Mouse (Mus musculus): Measurements from ENCODE around the gene Cyp2d26. TPM values are rescaled to one million over a fixed set of nuclear protein-coding genes. Genes with fewer than 3 reads are reported as not detected.

Gene Cyp2d26
- polyA plus RNA-seq (2014; fragmentation: Nextera tagmentation; extraction: Ambion mirVana) = 0.62 and 1.3 TPM in 2 replicates

DNA sequence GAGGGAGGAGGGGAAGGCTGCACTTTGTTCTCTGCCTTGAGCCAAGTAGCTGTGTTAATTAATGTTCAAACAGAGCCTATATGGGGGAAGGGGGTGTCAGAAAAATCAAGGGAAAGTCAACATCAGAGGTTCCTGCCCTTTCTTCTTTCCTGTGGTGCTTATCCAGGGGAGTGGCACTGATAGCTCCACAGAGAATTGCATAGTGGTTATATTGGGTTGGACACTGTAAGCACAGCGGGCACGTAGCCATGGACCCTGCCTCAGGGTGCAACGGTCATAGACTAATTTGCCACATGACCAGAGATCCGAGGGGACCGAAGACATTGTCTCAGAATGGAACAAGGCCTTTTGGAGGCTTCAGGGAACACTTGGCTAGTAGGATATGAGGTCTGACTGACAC is at the start of gene Cyp2d26:
TSS of gene Cyp2d26 (minus strand) at position 18 of the 400 bp plus-strand sequence.
- WGBS = 69% methylated on average over 5 of the region's 5 CpGs
- no peaks in the 10 kb centered on the region for H3K27me3 ChIP-seq (replicated peaks; ENCODE audit: control insufficient read depth, insufficient read depth, low read length)
- no peak for ATAC-seq (replicated peaks; ENCODE audit: low FRiP score)
- no peak within 1 kb of the TSS for H3K4me3 ChIP-seq (ENCODE audit: low read depth, low read length)
- H3K4me1 ChIP-seq (replicated peaks; ENCODE audit: control insufficient read depth, insufficient read depth, low read length) = no peaks in the 10 kb centered on the region
- H3K4me2 ChIP-seq = no peak within 1 kb of the TSS
- no peak for DNase-seq (ENCODE audit: low spot score)
- no peak within 1 kb of the TSS for H3K27ac ChIP-seq (ENCODE audit: low read depth, low read length)
- H3K9ac ChIP-seq (ENCODE audit: low read depth, low read length) = no peak within 1 kb of the TSS
- H3K9me3 ChIP-seq (ENCODE audit: control insufficient read depth, low read length) = no peaks in the 10 kb centered on the region
- H3K36me3 ChIP-seq (ENCODE audit: control insufficient read depth, insufficient read depth, low read length) = no peaks in the 10 kb centered on the region

GRCm38 (mm10) chr15:82839146-82839545 is 45.1 kb upstream of the Cyp2d26 start:
- DNase-seq (ENCODE audit: low spot score) (no peak), ATAC-seq (replicated peaks; ENCODE audit: low FRiP score) (no peak)
- no peaks in the 10 kb centered on the region for H3K9me3 ChIP-seq (ENCODE audit: control insufficient read depth, low read length)
- no peaks in the 10 kb centered on the region for H3K27me3 ChIP-seq (replicated peaks; ENCODE audit: control insufficient read depth, insufficient read depth, low read length)
- no peak overlapping the region for H3K4me2 ChIP-seq
- WGBS = 92% methylated on average over 3 of the region's 3 CpGs
- no peak overlapping the region for H3K27ac ChIP-seq (ENCODE audit: low read depth, low read length)
- no peak overlapping the region for H3K9ac ChIP-seq (ENCODE audit: low read depth, low read length)
- no peaks in the 10 kb centered on the region for H3K4me1 ChIP-seq (replicated peaks; ENCODE audit: control insufficient read depth, insufficient read depth, low read length)
- no peak overlapping the region for H3K4me3 ChIP-seq (ENCODE audit: low read depth, low read length)
- peaks cover 2% of the 10 kb centered on the region; the same call in 1 of the 2 replicates for H3K36me3 ChIP-seq (ENCODE audit: control insufficient read depth, insufficient read depth, low read length)

DNA sequence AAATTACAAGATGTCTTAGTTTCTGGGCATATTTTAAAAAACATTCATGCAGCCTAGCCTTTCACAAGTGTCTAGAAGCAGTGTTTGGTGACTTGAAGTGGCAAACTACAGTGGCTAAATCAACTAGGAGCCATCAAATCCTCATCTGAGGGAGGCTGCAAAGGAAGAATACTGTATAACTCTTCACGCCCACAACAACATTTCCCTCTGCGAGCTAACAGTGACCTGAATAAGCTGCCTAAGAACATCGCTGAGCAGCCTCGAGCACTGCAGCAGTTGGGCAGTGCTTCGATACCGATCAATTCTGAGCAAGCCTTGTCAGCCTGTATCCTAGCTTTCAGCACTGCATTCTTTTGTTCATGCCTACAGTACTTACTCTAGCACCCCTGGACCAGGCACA is 35.8 kb upstream of the Cyp2d26 start:
- H3K9ac ChIP-seq (ENCODE audit: low read depth, low read length) = no peak overlapping the region
- no peaks in the 10 kb centered on the region; the same call in 1 of the 2 replicates for H3K36me3 ChIP-seq (ENCODE audit: control insufficient read depth, insufficient read depth, low read length)
- H3K4me3 ChIP-seq (ENCODE audit: low read depth, low read length) = no peak overlapping the region
- no peaks in the 10 kb centered on the region for H3K27me3 ChIP-seq (replicated peaks; ENCODE audit: control insufficient read depth, insufficient read depth, low read length)
- H3K9me3 ChIP-seq (ENCODE audit: control insufficient read depth, low read length) = no peaks in the 10 kb centered on the region
- ATAC-seq (replicated peaks; ENCODE audit: low FRiP score) = no peak
- H3K4me2 ChIP-seq = no peak overlapping the region
- H3K27ac ChIP-seq (ENCODE audit: low read depth, low read length) = no peak overlapping the region
- 88% methylated on average over 6 of the region's 6 CpGs for WGBS
- H3K4me1 ChIP-seq (replicated peaks; ENCODE audit: control insufficient read depth, insufficient read depth, low read length) = no peaks in the 10 kb centered on the region
- no peak for DNase-seq (ENCODE audit: low spot score)

GRCm38 (mm10) chr15:82825866-82826265 is 31.8 kb upstream of the Cyp2d26 start:
- H3K4me3 ChIP-seq (ENCODE audit: low read depth, low read length) = no peak overlapping the region
- no peak for ATAC-seq (replicated peaks; ENCODE audit: low FRiP score)

DNA sequence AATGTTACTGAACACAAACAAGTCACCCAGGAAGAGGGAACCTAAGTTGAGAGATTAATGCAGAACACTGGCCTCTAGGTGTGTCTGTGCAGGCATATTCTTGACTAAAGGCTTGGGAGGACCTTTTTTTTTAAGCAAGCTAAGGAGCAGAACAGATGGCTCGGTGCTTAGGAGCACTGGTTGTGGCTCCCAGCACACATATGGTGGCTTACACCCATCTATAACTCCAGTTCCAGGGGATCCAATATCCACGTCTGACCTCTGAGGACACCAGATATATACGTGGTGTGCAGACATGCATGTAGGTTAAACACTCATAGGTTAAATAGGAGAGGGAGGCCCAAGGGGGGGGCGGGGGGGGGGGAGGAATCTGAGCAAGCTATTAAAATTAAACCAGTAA is 28.3 kb upstream of the Cyp2d26 start:
- no peaks in the 10 kb centered on the region for H3K4me1 ChIP-seq (replicated peaks; ENCODE audit: control insufficient read depth, insufficient read depth, low read length)
- no peak overlapping the region for H3K9ac ChIP-seq (ENCODE audit: low read depth, low read length)
- H3K27ac ChIP-seq (ENCODE audit: low read depth, low read length) = no peak overlapping the region
- H3K36me3 ChIP-seq (ENCODE audit: control insufficient read depth, insufficient read depth, low read length) = peaks cover 5% of the 10 kb centered on the region; the same call in 1 of the 2 replicates
- WGBS = 74% methylated on average over 3 of the region's 4 CpGs
- no peak for DNase-seq (ENCODE audit: low spot score)
- H3K27me3 ChIP-seq (replicated peaks; ENCODE audit: control insufficient read depth, insufficient read depth, low read length) = no peaks in the 10 kb centered on the region
- H3K9me3 ChIP-seq (ENCODE audit: control insufficient read depth, low read length) = no peaks in the 10 kb centered on the region
- no peak overlapping the region for H3K4me3 ChIP-seq (ENCODE audit: low read depth, low read length)
- H3K4me2 ChIP-seq = no peak overlapping the region
- no peak for ATAC-seq (replicated peaks; ENCODE audit: low FRiP score)

More at GRCm38 (mm10) chr15:82825866-82826265, 31.8 kb upstream of the Cyp2d26 start:
- no peaks in the 10 kb centered on the region for H3K9me3 ChIP-seq (ENCODE audit: control insufficient read depth, low read length)
- H3K4me2 ChIP-seq = no peak overlapping the region
- H3K9ac ChIP-seq (ENCODE audit: low read depth, low read length) = no peak overlapping the region
- peaks cover 2% of the 10 kb centered on the region; the same call in 1 of the 2 replicates for H3K36me3 ChIP-seq (ENCODE audit: control insufficient read depth, insufficient read depth, low read length)
- H3K27ac ChIP-seq (ENCODE audit: low read depth, low read length) = no peak overlapping the region
- DNase-seq (ENCODE audit: low spot score) = no peak
- no peaks in the 10 kb centered on the region for H3K4me1 ChIP-seq (replicated peaks; ENCODE audit: control insufficient read depth, insufficient read depth, low read length)
- H3K27me3 ChIP-seq (replicated peaks; ENCODE audit: control insufficient read depth, insufficient read depth, low read length) = no peaks in the 10 kb centered on the region

- no peaks in the 10 kb centered on the region for H3K27me3 ChIP-seq (replicated peaks; ENCODE audit: control insufficient read depth, insufficient read depth, low read length)
- H3K4me3 ChIP-seq (ENCODE audit: low read depth, low read length) = no peak overlapping the region
- peaks cover 5% of the 10 kb centered on the region; the same call in 1 of the 2 replicates for H3K36me3 ChIP-seq (ENCODE audit: control insufficient read depth, insufficient read depth, low read length)
- 100% methylated on average over 1 of the region's 1 CpGs for WGBS
- H3K4me1 ChIP-seq (replicated peaks; ENCODE audit: control insufficient read depth, insufficient read depth, low read length) = no peaks in the 10 kb centered on the region
- H3K27ac ChIP-seq (ENCODE audit: low read depth, low read length) = no peak overlapping the region
- DNase-seq (ENCODE audit: low spot score) = no peak
- ATAC-seq (replicated peaks; ENCODE audit: low FRiP score) = no peak
- H3K9ac ChIP-seq (ENCODE audit: low read depth, low read length) = no peak overlapping the region
- no peaks in the 10 kb centered on the region for H3K9me3 ChIP-seq (ENCODE audit: control insufficient read depth, low read length)
- no peak overlapping the region for H3K4me2 ChIP-seq
These were observed 27.6 kb upstream of the Cyp2d26 start for GRCm38 (mm10) chr15:82821657-82822056.

GRCm38 (mm10) chr15:82815296-82815695 is 21.2 kb upstream of the Cyp2d26 start:
- Histone ChIP-seq H3K4me2 (no peak overlapping the region), H3K4me1 (replicated peaks; ENCODE audit: control insufficient read depth, insufficient read depth, low read length) (peaks cover 5% of the 10 kb centered on the region; the same call in 1 of the 2 replicates), H3K36me3 (ENCODE audit: control insufficient read depth, insufficient read depth, low read length) (0 out of 2 replicates have a peak, but pooled peaks cover 2% of the 10 kb centered on the region), H3K27me3 (replicated peaks; ENCODE audit: control insufficient read depth, insufficient read depth, low read length) (no peaks in the 10 kb centered on the region), H3K9ac (ENCODE audit: low read depth, low read length) (no peak overlapping the region), H3K9me3 (ENCODE audit: control insufficient read depth, low read length) (no peaks in the 10 kb centered on the region), H3K4me3 (ENCODE audit: low read depth, low read length) (no peak overlapping the region), H3K27ac (ENCODE audit: low read depth, low read length) (no peak overlapping the region)
- DNase-seq (ENCODE audit: low spot score) = no peak
- 93% methylated on average over 4 of the region's 4 CpGs for WGBS
- no peak for ATAC-seq (replicated peaks; ENCODE audit: low FRiP score)

DNA sequence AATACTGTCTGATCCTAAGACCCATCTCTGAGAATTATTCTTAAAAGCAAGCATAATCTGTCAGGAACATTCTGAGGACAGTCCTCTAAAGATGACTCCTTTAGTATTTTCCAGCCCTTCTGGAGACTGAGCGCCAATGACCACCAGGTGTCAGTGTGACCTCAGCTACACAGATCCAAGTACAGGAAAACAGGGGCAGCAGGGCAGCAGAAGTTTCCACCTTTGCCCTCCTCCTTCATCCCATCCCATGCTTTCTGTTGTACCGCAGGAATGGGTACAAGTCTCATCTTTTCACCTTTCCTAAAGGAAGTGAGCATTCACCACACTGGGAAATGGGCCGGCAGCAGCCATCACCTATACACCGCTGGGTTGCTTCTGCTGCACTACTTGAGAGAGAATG is 20.7 kb upstream of the Cyp2d26 start:
- Histone ChIP-seq H3K4me2 (no peak overlapping the region), H3K4me3 (ENCODE audit: low read depth, low read length) (no peak overlapping the region), H3K9me3 (ENCODE audit: control insufficient read depth, low read length) (no peaks in the 10 kb centered on the region), H3K27me3 (replicated peaks; ENCODE audit: control insufficient read depth, insufficient read depth, low read length) (no peaks in the 10 kb centered on the region), H3K27ac (ENCODE audit: low read depth, low read length) (no peak overlapping the region), H3K4me1 (replicated peaks; ENCODE audit: control insufficient read depth, insufficient read depth, low read length) (peaks cover 10% of the 10 kb centered on the region), H3K36me3 (ENCODE audit: control insufficient read depth, insufficient read depth, low read length) (0 out of 2 replicates have a peak, but pooled peaks cover 2% of the 10 kb centered on the region), H3K9ac (ENCODE audit: low read depth, low read length) (no peak overlapping the region)
- ATAC-seq (replicated peaks; ENCODE audit: low FRiP score) (no peak), DNase-seq (ENCODE audit: low spot score) (no peak)
- WGBS = 73% methylated on average over 4 of the region's 4 CpGs

- Histone ChIP-seq H3K4me2 (no peak overlapping the region), H3K9ac (ENCODE audit: low read depth, low read length) (no peak overlapping the region), H3K27me3 (replicated peaks; ENCODE audit: control insufficient read depth, insufficient read depth, low read length) (no peaks in the 10 kb centered on the region), H3K27ac (ENCODE audit: low read depth, low read length) (no peak overlapping the region), H3K9me3 (ENCODE audit: control insufficient read depth, low read length) (no peaks in the 10 kb centered on the region), H3K4me1 (replicated peaks; ENCODE audit: control insufficient read depth, insufficient read depth, low read length) (peaks cover 14% of the 10 kb centered on the region), H3K36me3 (ENCODE audit: control insufficient read depth, insufficient read depth, low read length) (0 out of 2 replicates have a peak, but pooled peaks cover 5% of the 10 kb centered on the region), H3K4me3 (ENCODE audit: low read depth, low read length) (no peak overlapping the region)
- no peak for DNase-seq (ENCODE audit: low spot score)
- WGBS = 90% methylated on average over 7 of the region's 7 CpGs
- no peak for ATAC-seq (replicated peaks; ENCODE audit: low FRiP score)
These were observed 20.2 kb upstream of the Cyp2d26 start for GRCm38 (mm10) chr15:82814321-82814720.

All from liver, embryonic 11.5 days (tissue).